ENCODE assay signal across 19 mouse cellular contexts in genomic region chr7:74174206-74174605, GRCm38 (mm10).
A peak's percentile ranks its signal among the peaks of the same experiment; 100 is the strongest.
DNase-seq lines count a peak whose midpoint lies in the region; ATAC-seq and TF ChIP-seq lines count a peak whose summit lies in the region.
"Had no signal": no experiment of that assay in that cellular context is flagged by ENCODE, and none has a peak within 500 bp of the region (broad histone marks: within the 10 kb centered on the region; RNA-seq: fewer than 3 reads in every experiment).

No protein-coding gene starts in this region.

- H3K27ac ChIP-seq in hindbrain, embryonic 15.5 days (replicated peaks): no peak overlapping the region
- no peak overlapping the region for H3K27ac ChIP-seq in hindbrain, embryonic 10.5 days
- H3K27ac ChIP-seq in embryonic fibroblast, embryonic 13.5 days (ENCODE audit: insufficient read depth, low read length): peak overlapping the region; percentile 73
- H3K27ac ChIP-seq in neural tube, embryonic 14.5 days (ENCODE audit: low read depth, low read length): no peak overlapping the region
- H3K27ac ChIP-seq: embryonic facial prominence, embryonic 13.5 days; hindbrain, embryonic 12.5 days; intestine, embryonic 15.5 days; liver, embryonic 14.5 days; neural tube, embryonic 13.5 days had no signal

- 65% methylated on average over 5 of the region's 5 CpGs for WGBS in hindbrain, embryonic 15.5 days
- WGBS in hindbrain, embryonic 10.5 days: 85% methylated on average over 5 of the region's 5 CpGs
- WGBS in neural tube, embryonic 14.5 days: 36% methylated on average over 5 of the region's 5 CpGs

- no peaks in the 10 kb centered on the region for H3K9me3 ChIP-seq in hindbrain, embryonic 15.5 days
- H3K9me3 ChIP-seq in hindbrain, embryonic 10.5 days: no peaks in the 10 kb centered on the region
- no peaks in the 10 kb centered on the region for H3K9me3 ChIP-seq in neural tube, embryonic 14.5 days (ENCODE audit: control insufficient read depth, low read length)
- H3K9me3 ChIP-seq: embryonic facial prominence, embryonic 13.5 days; forebrain, embryonic 12.5 days; hindbrain, embryonic 12.5 days; intestine, embryonic 15.5 days; megakaryocyte, embryonic 14.5 days; neural tube, embryonic 13.5 days had no signal

- no peak overlapping the region for H3K4me2 ChIP-seq in hindbrain, embryonic 15.5 days
- no peak overlapping the region for H3K4me2 ChIP-seq in neural tube, embryonic 14.5 days (ENCODE audit: low read depth, low read length)
- H3K4me2 ChIP-seq: embryonic facial prominence, embryonic 13.5 days; forebrain, embryonic 12.5 days; hindbrain, embryonic 12.5 days; intestine, embryonic 15.5 days; neural tube, embryonic 13.5 days had no signal

- ATAC-seq in hindbrain, embryonic 15.5 days (ENCODE audit: low FRiP score, low read depth): 0 out of 2 replicates have a peak, but pooled peaks have one; percentile 30
- peak; percentile 49; the same call in 1 of the 2 replicates for ATAC-seq in neural tube, embryonic 14.5 days (ENCODE audit: low read depth)
- ATAC-seq in megakaryocyte progenitor cell, adult 5-6 weeks (replicated peaks; ENCODE audit: poor library complexity): no peak
- ATAC-seq: intestine, embryonic 15.5 days; lung, postnatal 0 days had no signal

- no peaks in the 10 kb centered on the region for H3K27me3 ChIP-seq in hindbrain, embryonic 15.5 days
- H3K27me3 ChIP-seq in hindbrain, embryonic 10.5 days (ENCODE audit: insufficient read depth, poor library complexity, severe bottlenecking): no peaks in the 10 kb centered on the region
- H3K27me3 ChIP-seq in neural tube, embryonic 14.5 days (ENCODE audit: control insufficient read depth, insufficient read depth, low read length): no peaks in the 10 kb centered on the region
- H3K27me3 ChIP-seq: embryonic facial prominence, embryonic 13.5 days; forebrain, embryonic 12.5 days; hindbrain, embryonic 12.5 days; intestine, embryonic 15.5 days; megakaryocyte, embryonic 14.5 days; neural tube, embryonic 13.5 days had no signal

- H3K4me1 ChIP-seq in hindbrain, embryonic 15.5 days (replicated peaks): peaks cover 10% of the 10 kb centered on the region
- peaks cover 12% of the 10 kb centered on the region for H3K4me1 ChIP-seq in hindbrain, embryonic 10.5 days (replicated peaks)
- peaks cover 14% of the 10 kb centered on the region for H3K4me1 ChIP-seq in embryonic fibroblast, embryonic 13.5 days (ENCODE audit: control insufficient read depth, insufficient read depth, low read length)
- peaks cover 7% of the 10 kb centered on the region; the same call in 1 of the 2 replicates for H3K4me1 ChIP-seq in neural tube, embryonic 14.5 days (ENCODE audit: control insufficient read depth, insufficient read depth, low read length)
- H3K4me1 ChIP-seq: intestine, embryonic 15.5 days; megakaryocyte, embryonic 14.5 days had no signal

- TF ChIP-seq CTCF in brain, embryonic 14.5 days (IDR thresholded peaks at IDR 0.05; ENCODE audit: borderline replicate concordance, extremely low read depth, insufficient read depth, insufficient read length): no peak
- TF ChIP-seq CTCF in embryonic fibroblast, embryonic 13.5 days (IDR thresholded peaks at IDR 0.05; ENCODE audit: borderline replicate concordance, insufficient read depth, low read length): no peak

- no peak overlapping the region for H3K4me3 ChIP-seq in hindbrain, embryonic 15.5 days
- H3K4me3 ChIP-seq in hindbrain, embryonic 10.5 days: no peak overlapping the region
- no peak overlapping the region for H3K4me3 ChIP-seq in embryonic fibroblast, embryonic 13.5 days (ENCODE audit: insufficient read depth, low read length)
- H3K4me3 ChIP-seq in neural tube, embryonic 14.5 days (ENCODE audit: low read depth, low read length): no peak overlapping the region
- H3K4me3 ChIP-seq: embryonic facial prominence, embryonic 13.5 days; forebrain, embryonic 12.5 days; hindbrain, embryonic 12.5 days; intestine, embryonic 15.5 days; megakaryocyte, embryonic 14.5 days; neural tube, embryonic 13.5 days had no signal

- intact Hi-C loops in left cerebral cortex, postnatal 4 days (cut with DNase I): no loop called here

- DNase-seq in hindbrain, embryonic 10.5 days (ENCODE audit: low spot score): no peak
- peak; percentile 21 for DNase-seq in brain, embryonic 14.5 days (ENCODE audit: low read depth)
- no peak for DNase-seq in left cerebral cortex, postnatal 4 days
- DNase-seq in gastrocnemius, adult 8-10 months (ENCODE audit: low spot score in 2 of 2): no peak
- DNase-seq: B cell, adult 2 months; cerebellum, adult 9-11 months; layer of hippocampus, postnatal 36 days had no signal

- no peaks in the 10 kb centered on the region for H3K36me3 ChIP-seq in hindbrain, embryonic 15.5 days
- H3K36me3 ChIP-seq in hindbrain, embryonic 10.5 days: no peaks in the 10 kb centered on the region
- no peaks in the 10 kb centered on the region for H3K36me3 ChIP-seq in neural tube, embryonic 14.5 days (ENCODE audit: control insufficient read depth, insufficient read depth, low read length)
- H3K36me3 ChIP-seq: embryonic facial prominence, embryonic 13.5 days; forebrain, embryonic 12.5 days; hindbrain, embryonic 12.5 days; intestine, embryonic 15.5 days; neural tube, embryonic 13.5 days had no signal

- no peak overlapping the region for H3K9ac ChIP-seq in hindbrain, embryonic 15.5 days
- no peak overlapping the region for H3K9ac ChIP-seq in neural tube, embryonic 14.5 days (replicated peaks; ENCODE audit: low read depth, low read length)
- H3K9ac ChIP-seq: embryonic facial prominence, embryonic 13.5 days; forebrain, embryonic 12.5 days; hindbrain, embryonic 12.5 days; intestine, embryonic 15.5 days; liver, embryonic 14.5 days; neural tube, embryonic 13.5 days had no signal

- no peak for TF ChIP-seq POLR2A in brain, embryonic 14.5 days (IDR thresholded peaks at IDR 0.05; ENCODE audit: borderline replicate concordance, extremely low read depth, insufficient read depth, insufficient read length, poor library complexity, severe bottlenecking)
- TF ChIP-seq POLR2A in embryonic fibroblast, embryonic 13.5 days (IDR thresholded peaks at IDR 0.05; ENCODE audit: low read depth, low read length): no peak
